Mouse (Mus musculus): ENCODE measurements around the gene Cfap61. TPM values are rescaled to one million over a fixed set of nuclear protein-coding genes. Genes with fewer than 3 reads are reported as not detected.
"Not testable (repeated sequence)": the region's sequence is repeated elsewhere in the genome, so short reads cannot be mapped to it uniquely, and the experiment has no call there.

Cfap61 gene
- polyA plus RNA-seq (2015; fragmentation: Nextera tagmentation; extraction: Ambion mirVana) = 0.28 and 1.8 TPM in 2 replicates

DNA sequence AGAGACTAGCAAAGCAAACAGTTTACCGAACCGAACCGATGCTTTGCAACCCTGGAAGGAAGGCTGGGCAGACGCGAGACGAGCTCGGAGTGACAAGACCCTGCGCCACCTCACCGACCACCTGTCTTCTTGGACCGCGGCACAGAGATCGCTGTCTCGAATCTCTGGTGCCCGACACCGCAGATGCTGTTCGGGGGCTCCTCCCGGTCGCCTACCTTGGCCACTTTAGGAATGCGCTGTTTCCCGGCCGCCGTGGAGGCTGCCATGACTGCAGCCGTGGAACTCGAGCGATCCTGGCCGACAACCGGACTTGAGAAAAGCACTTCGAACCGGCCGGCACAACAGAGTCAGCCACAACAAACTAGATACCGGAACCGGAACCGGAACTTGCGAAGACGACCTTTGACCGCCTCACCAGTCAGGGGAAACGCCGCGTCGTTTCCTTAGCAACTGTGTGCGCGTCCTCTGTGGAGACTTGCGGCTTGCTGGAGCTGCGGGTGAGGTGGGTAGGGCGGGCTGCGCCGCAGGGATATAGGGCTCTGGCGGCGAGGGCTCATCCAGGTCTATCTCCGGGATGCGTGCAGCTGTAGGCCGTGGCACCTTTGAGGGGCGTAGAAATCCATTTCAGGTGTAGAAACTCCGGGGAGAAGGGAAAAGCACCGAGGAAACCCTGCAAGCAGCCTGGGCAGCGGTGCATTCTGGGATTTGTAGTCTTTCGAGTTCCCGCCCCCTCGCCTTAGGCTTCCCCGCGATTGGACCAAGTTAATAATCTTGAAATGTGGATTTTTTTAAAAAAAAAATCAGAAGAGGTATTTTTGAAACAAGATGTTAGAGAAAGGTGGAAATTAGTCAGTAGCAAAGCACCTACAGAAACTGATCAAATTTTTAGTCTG lies at the start of gene Cfap61, which contains the start of gene Crnkl1:
Cfap61 (plus strand) TSS at position 446 of the 893 bp plus-strand sequence.
Crnkl1 (minus strand) TSS at position 676 of the 893 bp plus-strand sequence.
- Histone ChIP-seq H3K36me3 (peaks cover 26% of the 10 kb centered on the region), H3K4me1 (replicated peaks) (peaks cover 9% of the 10 kb centered on the region), H3K4me2 (peak within 1 kb of the TSS; percentile 88), H3K27ac (no peak within 1 kb of the TSS), H3K27me3 (no peaks in the 10 kb centered on the region), H3K4me3 (peak within 1 kb of the TSS; percentile 82), H3K9ac (peak within 1 kb of the TSS; percentile 74), H3K9me3 (replicated peaks) (no peaks in the 10 kb centered on the region)
- peak; percentile 93 for ATAC-seq (replicated peaks; ENCODE audit: insufficient number of reproducible peaks, insufficient read depth, low FRiP score, low read depth)
- WGBS = under 1% methylated on average over 61 of the region's 61 CpGs

DNA sequence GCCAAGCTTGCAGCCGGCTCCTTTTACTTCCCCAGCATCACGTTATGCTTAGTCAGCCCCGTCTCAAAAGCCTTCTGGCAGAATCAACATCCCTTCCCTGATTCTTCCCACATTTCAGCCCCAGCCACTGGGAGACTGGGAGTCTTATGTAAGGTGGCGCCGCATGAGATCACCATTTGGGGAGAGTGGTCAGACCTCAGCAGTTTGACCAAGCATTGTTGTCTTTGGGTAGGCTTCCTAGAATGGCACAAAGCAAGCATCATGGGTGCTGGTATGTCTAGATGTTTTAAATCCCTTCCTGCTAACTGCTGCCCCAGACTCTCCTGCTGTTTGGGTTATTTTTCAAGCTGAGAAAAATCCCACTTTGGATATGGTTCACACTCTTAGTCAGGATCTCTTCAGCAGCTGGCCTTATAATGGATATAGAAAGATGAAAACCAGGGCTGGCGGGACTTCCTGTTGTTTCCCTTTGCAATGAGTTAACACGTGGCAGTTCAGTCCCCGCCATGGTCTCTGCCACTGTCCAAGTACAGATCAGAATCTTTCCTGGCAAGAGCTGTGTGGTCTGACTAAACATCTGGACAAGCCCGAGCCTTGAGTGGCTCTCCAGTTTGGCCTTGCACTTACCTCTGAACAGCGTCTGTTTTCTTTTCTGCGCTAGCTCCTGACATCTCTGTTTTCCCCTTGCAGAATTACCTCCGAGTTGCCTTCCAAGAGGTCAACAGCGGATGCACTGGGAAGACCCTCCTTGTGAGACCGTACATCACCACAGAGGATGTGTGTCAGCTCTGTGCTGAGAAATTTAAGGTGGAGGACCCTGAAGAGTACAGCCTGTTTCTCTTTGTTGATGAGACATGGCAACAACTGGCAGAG lies 49.4 kb upstream of the Cfap61 start:
- H3K27me3 ChIP-seq = no peaks in the 10 kb centered on the region
- 45% methylated on average over 14 of the region's 14 CpGs for WGBS
- no peaks in the 10 kb centered on the region for H3K9me3 ChIP-seq (replicated peaks)
- H3K4me3 ChIP-seq = no peak overlapping the region
- peaks cover 31% of the 10 kb centered on the region for H3K36me3 ChIP-seq
- H3K4me2 ChIP-seq = no peak overlapping the region
- no peak overlapping the region for H3K9ac ChIP-seq
- ATAC-seq (replicated peaks; ENCODE audit: insufficient number of reproducible peaks, insufficient read depth, low FRiP score, low read depth) = peak; percentile 27; the same call in 1 of the 2 replicates
- peaks cover 63% of the 10 kb centered on the region for H3K4me1 ChIP-seq (replicated peaks)
- peak overlapping the region; percentile 77 for H3K27ac ChIP-seq

DNA sequence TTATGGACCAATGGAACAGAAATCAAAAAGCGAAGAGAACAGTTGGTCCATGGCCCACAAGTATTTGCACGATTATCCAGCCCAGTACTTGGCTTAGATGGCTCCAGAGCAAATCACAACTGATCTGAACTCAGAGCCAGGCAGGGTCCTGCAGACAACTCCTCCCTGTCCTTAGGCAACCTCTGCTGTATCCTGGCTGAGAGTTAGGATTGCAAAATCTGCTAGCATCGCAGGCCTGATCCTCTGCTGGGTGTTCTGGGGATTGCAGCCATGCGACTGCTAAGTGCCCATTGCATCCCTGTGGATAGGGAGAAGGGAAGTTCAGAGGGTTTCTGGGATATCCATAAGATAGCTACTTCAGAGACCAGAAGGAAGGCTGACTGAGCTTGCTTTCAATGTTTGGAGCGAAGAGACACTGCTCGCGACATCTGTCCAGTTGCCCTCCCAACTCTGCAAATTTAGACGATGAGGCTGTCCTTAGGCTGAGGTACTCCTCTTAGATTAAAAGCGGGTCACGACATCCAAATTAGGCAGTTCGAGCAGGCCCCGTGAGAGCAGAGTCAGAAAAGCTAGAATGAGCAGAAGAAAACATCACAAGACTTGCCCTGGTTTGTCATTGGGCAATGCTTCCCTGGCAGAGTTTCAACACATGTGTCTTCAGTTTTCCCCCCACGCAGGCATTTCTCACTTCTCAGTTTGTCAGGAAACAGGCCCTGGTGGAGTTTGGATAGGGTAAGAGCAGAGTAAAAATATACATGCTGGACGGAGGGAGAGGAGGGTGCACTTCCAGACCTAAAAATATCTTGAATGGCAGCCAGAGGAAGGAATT lies 46.4 kb upstream of the Cfap61 start:
- whole genome bisulfite sequencing = 21% methylated on average over 14 of the region's 14 CpGs
- H3K9me3 ChIP-seq (replicated peaks) = no peaks in the 10 kb centered on the region
- ATAC-seq (replicated peaks; ENCODE audit: insufficient number of reproducible peaks, insufficient read depth, low FRiP score, low read depth) = peak; percentile 88
- no peaks in the 10 kb centered on the region for H3K27me3 ChIP-seq
- peaks cover 24% of the 10 kb centered on the region for H3K36me3 ChIP-seq
- H3K9ac ChIP-seq = peak overlapping the region; percentile 12; the same call in 1 of the 2 replicates
- peak overlapping the region; percentile 40 for H3K4me2 ChIP-seq
- H3K4me1 ChIP-seq (replicated peaks) = peaks cover 54% of the 10 kb centered on the region
- 0 out of 2 replicates have a peak overlapping the region, but pooled peaks have one; percentile 1 for H3K4me3 ChIP-seq
- peak overlapping the region; percentile 90 for H3K27ac ChIP-seq

DNA sequence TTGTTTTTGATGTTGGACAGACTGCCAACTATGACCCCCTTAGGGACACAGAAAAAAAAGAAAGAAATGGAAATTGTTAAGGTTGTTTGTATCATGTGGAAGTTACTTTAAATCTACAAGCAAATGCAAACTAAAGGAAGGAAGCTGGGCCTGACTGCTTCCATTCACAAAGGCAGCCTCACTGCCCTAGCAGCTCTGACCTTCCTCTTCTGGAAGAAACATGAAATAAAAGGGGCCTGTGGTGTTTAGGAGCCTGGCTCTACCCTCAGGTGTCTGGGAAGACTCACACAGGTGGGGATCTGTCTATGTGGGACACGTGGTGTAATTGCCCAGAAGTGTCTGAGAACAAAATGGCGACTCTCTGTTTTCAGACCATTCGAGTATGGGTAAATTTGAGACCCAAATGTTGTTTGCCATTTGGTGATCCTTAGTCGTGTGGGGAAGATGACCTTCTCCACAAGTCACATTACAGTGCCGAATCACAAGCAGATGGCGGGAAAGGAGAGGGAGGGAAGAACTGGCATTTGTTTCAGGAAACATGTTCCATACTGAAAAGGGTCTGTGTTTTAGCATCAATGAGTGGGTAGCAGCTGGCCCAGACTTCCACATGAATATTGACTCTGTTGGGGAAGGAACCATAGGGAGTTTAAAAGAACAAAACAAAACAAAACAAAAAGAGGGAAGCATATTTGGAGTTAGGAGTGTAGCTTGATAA lies 45.7 kb upstream of the Cfap61 start:
- peak overlapping the region; percentile 90 for H3K27ac ChIP-seq
- ATAC-seq (replicated peaks; ENCODE audit: insufficient number of reproducible peaks, insufficient read depth, low FRiP score, low read depth) = no peak
- peak overlapping the region; percentile 40 for H3K4me2 ChIP-seq
- H3K4me3 ChIP-seq = no peak overlapping the region
- H3K27me3 ChIP-seq = no peaks in the 10 kb centered on the region
- no peaks in the 10 kb centered on the region for H3K9me3 ChIP-seq (replicated peaks)
- no peak overlapping the region for H3K9ac ChIP-seq
- 55% methylated on average over 6 of the region's 6 CpGs for WGBS
- H3K4me1 ChIP-seq (replicated peaks) = peaks cover 48% of the 10 kb centered on the region
- H3K36me3 ChIP-seq = peaks cover 24% of the 10 kb centered on the region

DNA sequence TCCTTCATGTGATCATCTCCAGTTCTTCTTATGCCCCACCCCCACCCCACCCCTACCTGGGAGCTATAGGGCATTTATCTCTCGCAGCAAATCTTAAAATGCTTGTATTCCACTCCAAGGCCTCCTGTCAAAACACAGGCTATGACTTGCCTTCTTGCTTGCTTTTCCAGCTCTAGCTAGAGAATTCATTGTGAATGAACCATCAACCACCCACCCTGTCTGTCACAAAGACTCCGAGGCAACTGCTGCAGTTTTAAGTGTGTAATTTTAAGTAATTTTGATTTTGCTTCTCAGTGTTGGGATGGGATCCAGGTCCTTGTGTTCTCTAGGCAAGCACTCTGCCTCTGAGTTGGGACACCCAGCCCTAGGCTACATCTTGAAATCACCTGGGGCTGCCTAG lies 44.0 kb upstream of the Cfap61 start:
- H3K27me3 ChIP-seq = no peaks in the 10 kb centered on the region
- peaks cover 15% of the 10 kb centered on the region for H3K36me3 ChIP-seq
- ATAC-seq (replicated peaks; ENCODE audit: insufficient number of reproducible peaks, insufficient read depth, low FRiP score, low read depth) = no peak
- H3K9me3 ChIP-seq (replicated peaks) = no peaks in the 10 kb centered on the region
- H3K4me2 ChIP-seq = no peak overlapping the region
- H3K27ac ChIP-seq = no peak overlapping the region
- H3K9ac ChIP-seq = no peak overlapping the region
- peaks cover 32% of the 10 kb centered on the region for H3K4me1 ChIP-seq (replicated peaks)
- WGBS = 79% methylated on average over 2 of the region's 2 CpGs
- no peak overlapping the region for H3K4me3 ChIP-seq

DNA sequence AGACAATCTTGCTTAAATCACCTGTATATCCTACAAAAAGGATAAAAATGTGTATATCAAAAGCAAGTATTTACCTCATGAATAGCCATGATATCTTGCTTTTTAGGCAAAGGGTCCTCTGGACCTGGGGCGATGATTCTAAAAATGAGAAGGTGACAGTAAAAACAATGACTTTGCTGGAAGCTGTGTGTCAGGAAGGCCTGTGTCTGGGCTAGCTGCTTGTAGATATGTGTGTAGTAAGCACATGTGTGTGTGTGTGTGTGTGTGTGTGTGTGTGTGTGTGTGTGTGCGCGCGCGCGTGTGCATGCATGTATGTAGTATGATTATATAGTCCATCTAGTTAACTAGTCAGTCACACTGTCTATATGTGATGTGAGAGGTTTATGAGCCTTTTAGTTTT lies 40.8 kb upstream of the Cfap61 start:
- no peak overlapping the region for H3K27ac ChIP-seq
- H3K4me3 ChIP-seq = no peak overlapping the region
- H3K9ac ChIP-seq = no peak overlapping the region
- no peaks in the 10 kb centered on the region for H3K9me3 ChIP-seq (replicated peaks)
- H3K4me2 ChIP-seq = no peak overlapping the region
- no peak for ATAC-seq (replicated peaks; ENCODE audit: insufficient number of reproducible peaks, insufficient read depth, low FRiP score, low read depth)
- 97% methylated on average over 6 of the region's 6 CpGs for WGBS
- peaks cover 10% of the 10 kb centered on the region for H3K4me1 ChIP-seq (replicated peaks)
- no peaks in the 10 kb centered on the region for H3K36me3 ChIP-seq
- no peaks in the 10 kb centered on the region for H3K27me3 ChIP-seq

DNA sequence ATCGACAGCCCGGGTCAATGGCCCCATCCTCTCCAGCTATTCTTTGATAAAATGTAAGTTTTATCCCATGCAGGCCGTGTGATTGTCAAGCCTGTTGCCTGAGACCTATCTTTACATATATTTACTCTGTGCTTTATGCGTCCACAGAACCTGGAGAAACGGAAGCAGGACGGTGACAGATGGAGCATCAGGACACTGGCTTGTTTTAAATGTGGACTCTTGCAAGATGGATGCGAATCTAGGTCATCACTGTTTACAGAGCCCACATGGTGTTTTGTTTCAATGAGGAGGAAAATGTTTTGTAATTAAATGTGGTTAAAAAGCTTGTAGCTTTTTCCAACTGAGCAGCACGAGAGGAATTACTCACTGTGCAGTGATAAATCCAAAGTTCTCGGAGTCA lies 36.5 kb upstream of the Cfap61 start:
- 79% methylated on average over 9 of the region's 9 CpGs for WGBS

DNA sequence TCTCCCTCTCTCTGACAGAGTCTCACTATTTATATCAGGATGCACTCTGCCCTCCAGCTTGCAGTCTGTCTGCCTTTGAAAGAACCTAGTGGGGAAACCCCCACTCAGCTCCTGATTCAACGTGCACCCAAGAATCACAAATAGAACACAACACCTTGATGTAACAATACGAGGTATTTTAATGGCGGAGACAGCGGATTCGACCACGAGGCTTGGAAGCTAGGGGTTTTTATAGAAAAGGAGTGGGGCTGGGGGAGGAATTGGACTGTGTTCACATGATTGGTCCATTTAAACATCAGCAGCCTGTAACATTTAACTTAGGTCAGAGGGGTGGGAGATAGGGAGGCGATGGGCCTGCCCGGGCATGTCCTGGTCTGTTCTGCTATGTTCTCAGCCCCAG lies 34.3 kb upstream of the Cfap61 start:
- H3K4me2 ChIP-seq; H3K36me3 ChIP-seq; ATAC-seq (replicated peaks; ENCODE audit: insufficient number of reproducible peaks, insufficient read depth, low FRiP score, low read depth); H3K4me3 ChIP-seq; H3K27ac ChIP-seq; H3K9ac ChIP-seq; H3K9me3 ChIP-seq (replicated peaks); H3K27me3 ChIP-seq: not testable (repeated sequence)
- peaks cover 14% of the 10 kb centered on the region for H3K4me1 ChIP-seq (replicated peaks)
- 65% methylated on average over 8 of the region's 8 CpGs for WGBS

More for the DNA sequence above, 36.5 kb upstream of the Cfap61 start:
- H3K4me3 ChIP-seq = no peak overlapping the region
- no peaks in the 10 kb centered on the region for H3K27me3 ChIP-seq
- H3K4me1 ChIP-seq (replicated peaks) = no peaks in the 10 kb centered on the region
- ATAC-seq (replicated peaks; ENCODE audit: insufficient number of reproducible peaks, insufficient read depth, low FRiP score, low read depth) = no peak
- H3K36me3 ChIP-seq = no peaks in the 10 kb centered on the region
- H3K4me2 ChIP-seq = no peak overlapping the region
- no peaks in the 10 kb centered on the region for H3K9me3 ChIP-seq (replicated peaks)
- no peak overlapping the region for H3K27ac ChIP-seq
- H3K9ac ChIP-seq = no peak overlapping the region

DNA sequence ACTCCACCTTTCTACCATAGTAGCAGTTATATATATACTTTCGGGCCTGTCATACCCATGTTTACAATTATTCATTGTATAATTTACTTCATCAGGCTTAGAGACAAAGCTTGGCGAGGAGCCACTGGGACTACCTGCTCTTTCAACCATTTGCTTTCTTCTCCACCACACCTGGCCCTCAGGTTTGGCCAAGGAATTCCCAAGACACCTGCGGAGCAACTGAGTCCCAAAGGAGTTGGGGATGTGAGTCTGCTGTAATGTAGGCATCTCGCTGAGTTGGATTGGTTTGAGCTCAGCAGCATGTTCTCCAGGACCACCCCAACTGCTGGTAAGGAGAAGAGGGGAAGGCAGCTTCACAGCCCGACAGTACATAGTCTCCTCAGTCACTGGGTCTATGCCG lies 32.7 kb upstream of the Cfap61 start, which contains the start of gene Naa20:
Naa20 (plus strand) TSS at position 239 of the 400 bp plus-strand sequence.
- Histone ChIP-seq H3K4me2 (peak within 1 kb of the TSS; percentile 63), H3K27ac (no peak within 1 kb of the TSS; the same call in 1 of the 2 replicates), H3K9me3 (replicated peaks) (no peaks in the 10 kb centered on the region), H3K9ac (no peak within 1 kb of the TSS), H3K27me3 (no peaks in the 10 kb centered on the region), H3K36me3 (no peaks in the 10 kb centered on the region), H3K4me1 (replicated peaks) (peaks cover 22% of the 10 kb centered on the region), H3K4me3 (peak within 1 kb of the TSS; percentile 91)
- WGBS = 78% methylated on average over 6 of the region's 6 CpGs
- no peak for ATAC-seq (replicated peaks; ENCODE audit: insufficient number of reproducible peaks, insufficient read depth, low FRiP score, low read depth)

Measured in heart, embryonic 15.5 days (tissue).